Mouse (Mus musculus): ENCODE results near the gene Tmprss2. TPM values are rescaled to one million over a fixed set of nuclear protein-coding genes. Genes with fewer than 3 reads are reported as not detected.

The Tmprss2 gene
- total RNA-seq, 2 experiments from 2014 or later = not detected

Other genes starting within 250 kb of the Tmprss2 start
- gene Mx1, start 148.3 kb downstream of the Tmprss2 start, total RNA-seq (2014; fragmentation: Nextera tagmentation) = 0.37 TPM in 1 of 2 replicates, not detected in the other
- 2.6 TPM in 1 of 2 replicates, not detected in the other for gene Mx1, start 148.3 kb downstream of the Tmprss2 start, total RNA-seq (2017)
- gene Fam3b, start 96.4 kb downstream of the Tmprss2 start, total RNA-seq (2014; fragmentation: Nextera tagmentation) = not detected in 2 replicates
- 3.7 TPM in 1 of 2 replicates, not detected in the other for gene Fam3b, start 96.4 kb downstream of the Tmprss2 start, total RNA-seq (2017)
- gene Ripk4, start 152.6 kb upstream of the Tmprss2 start, total RNA-seq (2014; fragmentation: Nextera tagmentation) = not detected in 2 replicates
- not detected in 2 replicates for gene Ripk4, start 152.6 kb upstream of the Tmprss2 start, total RNA-seq (2017)
- gene Prdm15, start 240.7 kb upstream of the Tmprss2 start, total RNA-seq (2014; fragmentation: Nextera tagmentation) = 28.6 and 37.8 TPM in 2 replicates
- 9.7 and 13.4 TPM in 2 replicates for gene Prdm15, start 240.7 kb upstream of the Tmprss2 start, total RNA-seq (2017)

Data from megakaryocyte-erythroid progenitor cell, adult 5-6 weeks (primary cell).